In the genomic region with DNA sequence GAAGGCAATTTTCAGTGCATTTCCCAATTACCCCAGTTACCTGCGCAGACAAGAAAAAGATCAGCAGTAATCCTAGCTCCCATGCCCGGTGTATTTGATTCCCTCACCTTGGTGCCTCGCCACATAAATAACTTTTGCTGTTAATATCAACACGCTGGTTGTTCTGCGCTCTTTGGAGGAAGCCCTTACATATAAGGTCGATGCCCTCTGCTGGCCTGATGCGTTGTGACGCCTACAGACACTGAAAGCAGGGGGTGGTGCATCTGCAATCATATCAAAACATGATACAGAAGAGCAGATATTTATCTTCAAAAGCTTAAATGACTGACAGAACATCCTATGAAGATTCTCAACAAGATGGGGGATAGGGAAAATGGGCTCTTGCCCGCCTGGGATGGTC, we compare ENCODE assay signal across 8 mouse cellular contexts.
DNase-seq lines count a peak whose midpoint lies in the region; ATAC-seq and TF ChIP-seq lines count a peak whose summit lies in the region.

No protein-coding gene starts in this region.

- in situ Hi-C loops in CH12.LX (cut with MboI; ENCODE audit: low pct_ligation_motif_present, low pct_unique_long_range_greater_than_20kb, low sequenced_read_pairs): no loop called here

- H3K27me3 ChIP-seq in heart, embryonic 11.5 days (ENCODE audit: control insufficient read depth, insufficient read depth, low read length): no peaks in the 10 kb centered on the region
- H3K27me3 ChIP-seq in CH12.LX (replicated peaks): no peaks in the 10 kb centered on the region
- no peaks in the 10 kb centered on the region for H3K27me3 ChIP-seq in intestine, embryonic 16.5 days (replicated peaks; ENCODE audit: control insufficient read depth, insufficient read depth, low read length)

- TF ChIP-seq CTCF in CH12.LX (conservative IDR thresholded peaks at IDR 0.05 in 1 of 2, IDR thresholded peaks at IDR 0.05 in 1 of 2; ENCODE audit: low read depth in 2 of 2, low read length in 2 of 2): peak in 1 of 2 experiments; percentile 29; a peak in 2 of 4 replicates

- no peaks in the 10 kb centered on the region for H3K79me2 ChIP-seq in CH12.LX (replicated peaks; ENCODE audit: control insufficient read depth, extremely low read depth, insufficient read depth, poor library complexity, severe bottlenecking)

- no peak overlapping the region for H3K4me3 ChIP-seq in heart, embryonic 11.5 days (ENCODE audit: low read depth, low read length)
- H3K4me3 ChIP-seq in CH12.LX (replicated peaks in 1 of 3; ENCODE audit: low read depth in 2 of 3, low read length in 2 of 3, poor library complexity in 1 of 3): no peak overlapping the region
- H3K4me3 ChIP-seq in intestine, embryonic 16.5 days (ENCODE audit: low read length): no peak overlapping the region

- TF ChIP-seq POLR2A in CH12.LX (IDR thresholded peaks at IDR 0.05; ENCODE audit: low read depth, low read length): no peak

- H3K9ac ChIP-seq in heart, embryonic 11.5 days (ENCODE audit: low read depth, low read length): no peak overlapping the region
- H3K9ac ChIP-seq in CH12.LX (ENCODE audit: insufficient read depth, low read depth): no peak overlapping the region
- H3K9ac ChIP-seq in intestine, embryonic 16.5 days (ENCODE audit: low read depth, low read length): no peak overlapping the region

- peaks cover 5% of the 10 kb centered on the region for H3K36me3 ChIP-seq in heart, embryonic 11.5 days (ENCODE audit: control insufficient read depth, insufficient read depth, low read length)
- H3K36me3 ChIP-seq in CH12.LX (replicated peaks in 1 of 2; ENCODE audit: control insufficient read depth in 1 of 2, insufficient read depth in 1 of 2, low read length in 1 of 2): no peaks in the 10 kb centered on the region
- no peaks in the 10 kb centered on the region for H3K36me3 ChIP-seq in intestine, embryonic 16.5 days (ENCODE audit: control insufficient read depth, insufficient read depth, low read length)

- dilution Hi-C loops in CH12.LX (cut with MboI; ENCODE audit: extremely low pct_ligation_motif_present, extremely low pct_unique_long_range_greater_than_20kb, low sequenced_read_pairs): no loop called here

- WGBS in heart, embryonic 11.5 days (ENCODE audit: insufficient replicate concordance): 54% methylated on average over 9 of the region's 9 CpGs
- WGBS in intestine, embryonic 16.5 days: 36% methylated on average over 9 of the region's 9 CpGs

- no peak for TF ChIP-seq EP300 in CH12.LX (IDR thresholded peaks at IDR 0.05; ENCODE audit: low read length)

- H3K4me2 ChIP-seq in heart, embryonic 11.5 days: no peak overlapping the region
- H3K4me2 ChIP-seq in CH12.LX (ENCODE audit: insufficient read depth, low read depth, poor library complexity, severe bottlenecking): no peak overlapping the region
- no peak overlapping the region for H3K4me2 ChIP-seq in intestine, embryonic 16.5 days (ENCODE audit: low read depth, low read length)

- 0 out of 2 replicates have a peak, but pooled peaks have one; percentile 10 for ATAC-seq in heart, embryonic 11.5 days (replicated peaks; ENCODE audit: insufficient number of reproducible peaks, low FRiP score, low TSS enrichment)
- peak; percentile 44; the same call in 1 of the 2 replicates for ATAC-seq in intestine, embryonic 16.5 days

- no peak overlapping the region for H3K27ac ChIP-seq in heart, embryonic 11.5 days (ENCODE audit: low read depth, low read length)
- no peak overlapping the region for H3K27ac ChIP-seq in CH12.LX (ENCODE audit: insufficient read depth, low read depth)
- no peak overlapping the region for H3K27ac ChIP-seq in intestine, embryonic 16.5 days (ENCODE audit: low read length)

- no peak for DNase-seq in heart, adult 9 months (ENCODE audit: low spot score in 2 of 2)
- DNase-seq in CH12.LX (ENCODE audit: extremely low read depth): peak; percentile 12
- peak; percentile 74 for DNase-seq in embryo, embryonic 10 days (ENCODE audit: low spot score)
- peak; percentile 6 for DNase-seq in skeletal muscle tissue, adult 2 months (ENCODE audit: low read depth, low spot score)
- DNase-seq in frontal cortex, postnatal 36 days (ENCODE audit: low spot score in 2 of 2): no peak
- DNase-seq in right cerebral cortex, postnatal 25 days: no peak

- H3K4me1 ChIP-seq in heart, embryonic 11.5 days (ENCODE audit: control insufficient read depth, insufficient read depth, low read length): peaks cover 3% of the 10 kb centered on the region; the same call in 1 of the 2 replicates
- no peaks in the 10 kb centered on the region for H3K4me1 ChIP-seq in CH12.LX (ENCODE audit: control insufficient read depth in 1 of 2, insufficient read depth in 2 of 2)
- no peaks in the 10 kb centered on the region for H3K4me1 ChIP-seq in intestine, embryonic 16.5 days (ENCODE audit: control insufficient read depth, insufficient read depth, low read length)

- H3K9me3 ChIP-seq in heart, embryonic 11.5 days (replicated peaks; ENCODE audit: control insufficient read depth, low read length): no peaks in the 10 kb centered on the region
- peaks cover 41% of the 10 kb centered on the region for H3K9me3 ChIP-seq in CH12.LX (replicated peaks; ENCODE audit: low read length)
- H3K9me3 ChIP-seq in intestine, embryonic 16.5 days (ENCODE audit: control insufficient read depth, low read length): no peaks in the 10 kb centered on the region

- TF ChIP-seq RAD21 in CH12.LX (IDR thresholded peaks at IDR 0.05; ENCODE audit: low read depth, low read length): peak; percentile 6

TF ChIP-seq in CH12.LX, 34 proteins besides CTCF, POLR2A, EP300 and RAD21:
- TF ChIP-seq SMC3 (IDR thresholded peaks at IDR 0.05; ENCODE audit: low read depth, low read length): 0 out of 2 replicates have a peak, but pooled peaks have one; percentile 9
- TF ChIP-seq ZKSCAN1 (IDR thresholded peaks at IDR 0.05; ENCODE audit: borderline replicate concordance, low read depth, low read length): no peak

Comparison
In these comparisons a context has a peak if more than half of its experiments do, and no peak if none do; other contexts are left out.
1. DNase-seq: peak in CH12.LX (single experiment), embryo, embryonic 10 days (single experiment) and skeletal muscle tissue, adult 2 months (single experiment); none in heart, adult 9 months (0 of 2), frontal cortex, postnatal 36 days (0 of 2) and right cerebral cortex, postnatal 25 days (single experiment).